Mouse (Mus musculus) heart, embryonic 16.5 days (tissue): Measurements from ENCODE around the gene Crybg1. TPM values are rescaled to one million over a fixed set of nuclear protein-coding genes. Genes with fewer than 3 reads are reported as not detected.

ENCODE experiments used
- ATAC-seq: fragments of 200-750 bp; cut with Nextera tagmentation; replicated peaks from 2 replicates; pipeline ENCODE4 v1.8.0; 2017; ENCODE audit warnings: moderate number of reproducible peaks; ENCODE audit not compliant: insufficient read depth, low FRiP score; ENCODE audit errors: extremely low read depth
- H3K27ac ChIP-seq: fragments of 300-500 bp; sonication (generic); 2 replicates; pipeline ENCODE4 v1.5.1; 2014; ENCODE audit warnings: mild to moderate bottlenecking, low read length, control low read depth, moderate library complexity
- H3K27me3 ChIP-seq: fragments of 300-500 bp; sonication (generic); 2 replicates; pipeline ENCODE4 v1.6.1; 2014; ENCODE audit warnings: low read length, mixed read lengths; ENCODE audit not compliant: control insufficient read depth, insufficient read depth
- H3K36me3 ChIP-seq: fragments of 300-500 bp; sonication (generic); 2 replicates; pipeline ENCODE4 v1.6.1; 2014; ENCODE audit not compliant: control insufficient read depth, insufficient read depth
- H3K4me1 ChIP-seq: fragments of 300-500 bp; sonication (generic); 2 replicates; pipeline ENCODE4 v1.6.1; 2014; ENCODE audit warnings: low read length, mixed read lengths; ENCODE audit not compliant: control insufficient read depth, insufficient read depth
- H3K4me2 ChIP-seq: fragments of 300-500 bp; sonication (generic); 2 replicates; pipeline ENCODE4 v1.6.1; 2014; ENCODE audit warnings: low read depth, mild to moderate bottlenecking, control low read depth, low read length
- H3K4me3 ChIP-seq: fragments of 300-500 bp; sonication (generic); 2 replicates; pipeline ENCODE4 v1.5.1; 2014; ENCODE audit warnings: mild to moderate bottlenecking, control low read depth, low read length
- H3K9ac ChIP-seq: fragments of 300-500 bp; sonication (generic); 2 replicates; pipeline ENCODE4 v1.6.1; 2014; ENCODE audit warnings: low read length, control low read depth
- H3K9me3 ChIP-seq: fragments of 300-500 bp; sonication (generic); replicated peaks from 2 replicates; pipeline ENCODE4 v1.6.1; 2016; ENCODE audit warnings: low read length; ENCODE audit not compliant: control insufficient read depth
- WGBS: fragments of 180-500 bp; shearing (Covaris S2); extraction: QIAGEN DNeasy Blood & Tissue Kit; methylation state at CpG from one replicate; pipeline ENCODE4 v1.1.7; 2014; 5-methylcytosine and 5-hydroxymethylcytosine counted together
- polyA plus RNA-seq: library from polyadenylated mRNA; unstranded; fragments of >200 nt; fragmentation: Nextera tagmentation; extraction: Ambion mirVana; gene quantifications from 2 replicates; pipeline ENCODE4 v1.2.1, GENCODE M21; 2015

Crybg1 gene
- polyA plus RNA-seq, 1 experiment from 2014 or later: 0.42 TPM

GRCm38 (mm10) chr10:44065848-44066360 lies 82.7 kb downstream of the Crybg1 start:
- Histone ChIP-seq H3K9me3 (no peaks in the 10 kb centered on the region), H3K4me3 (no peak overlapping the region), H3K36me3 (no peaks in the 10 kb centered on the region), H3K9ac (no peak overlapping the region), H3K27ac (no peak overlapping the region), H3K4me1 (no peaks in the 10 kb centered on the region), H3K27me3 (no peaks in the 10 kb centered on the region), H3K4me2 (no peak overlapping the region)
- WGBS: 82% methylated on average over 6 of the region's 6 CpGs
- no peak for ATAC-seq

GRCm38 (mm10) chr10:44062981-44063380 lies 85.7 kb downstream of the Crybg1 start:
- no peaks in the 10 kb centered on the region for H3K4me1 ChIP-seq
- 87% methylated on average over 4 of the region's 4 CpGs for WGBS
- no peaks in the 10 kb centered on the region for H3K9me3 ChIP-seq
- H3K27ac ChIP-seq: no peak overlapping the region
- no peak overlapping the region for H3K9ac ChIP-seq
- no peak overlapping the region for H3K4me3 ChIP-seq
- no peak for ATAC-seq
- no peak overlapping the region for H3K4me2 ChIP-seq
- H3K36me3 ChIP-seq: no peaks in the 10 kb centered on the region
- H3K27me3 ChIP-seq: no peaks in the 10 kb centered on the region

- WGBS: 91% methylated on average over 6 of the region's 6 CpGs
- no peak overlapping the region for H3K9ac ChIP-seq
- H3K9me3 ChIP-seq: no peaks in the 10 kb centered on the region
- H3K36me3 ChIP-seq: no peaks in the 10 kb centered on the region
- ATAC-seq: no peak
- H3K27me3 ChIP-seq: no peaks in the 10 kb centered on the region
- no peak overlapping the region for H3K27ac ChIP-seq
- no peaks in the 10 kb centered on the region for H3K4me1 ChIP-seq
- H3K4me2 ChIP-seq: no peak overlapping the region
- H3K4me3 ChIP-seq: no peak overlapping the region
Measured at GRCm38 (mm10) chr10:44050913-44051312, 97.7 kb downstream of the Crybg1 start.

- H3K27ac ChIP-seq: no peak overlapping the region
- H3K4me3 ChIP-seq: no peak overlapping the region
- H3K36me3 ChIP-seq: no peaks in the 10 kb centered on the region
- no peaks in the 10 kb centered on the region for H3K27me3 ChIP-seq
- 57% methylated on average over 4 of the region's 4 CpGs for WGBS
- H3K4me2 ChIP-seq: no peak overlapping the region
- no peak for ATAC-seq
- no peaks in the 10 kb centered on the region for H3K9me3 ChIP-seq
- no peak overlapping the region for H3K9ac ChIP-seq
- H3K4me1 ChIP-seq: no peaks in the 10 kb centered on the region
Measured at GRCm38 (mm10) chr10:44044727-44045126, 103.9 kb downstream of the Crybg1 start.

- 68% methylated on average over 7 of the region's 7 CpGs for WGBS
- ATAC-seq: no peak
Measured at GRCm38 (mm10) chr10:44043630-44044029, 105.0 kb downstream of the Crybg1 start.

GRCm38 (mm10) chr10:44039185-44039584 lies 109.5 kb downstream of the Crybg1 start:
- H3K36me3 ChIP-seq: no peaks in the 10 kb centered on the region
- no peaks in the 10 kb centered on the region for H3K4me1 ChIP-seq
- H3K27me3 ChIP-seq: no peaks in the 10 kb centered on the region
- no peak overlapping the region for H3K4me3 ChIP-seq
- 80% methylated on average over 2 of the region's 2 CpGs for WGBS
- H3K9me3 ChIP-seq: no peaks in the 10 kb centered on the region
- no peak overlapping the region for H3K4me2 ChIP-seq
- no peak overlapping the region for H3K27ac ChIP-seq
- no peak for ATAC-seq
- no peak overlapping the region for H3K9ac ChIP-seq

More at GRCm38 (mm10) chr10:44043630-44044029, 105.0 kb downstream of the Crybg1 start:
- Histone ChIP-seq H3K9ac (no peak overlapping the region), H3K27ac (no peak overlapping the region), H3K4me2 (no peak overlapping the region), H3K4me3 (no peak overlapping the region), H3K27me3 (no peaks in the 10 kb centered on the region), H3K36me3 (no peaks in the 10 kb centered on the region), H3K4me1 (no peaks in the 10 kb centered on the region), H3K9me3 (no peaks in the 10 kb centered on the region)

GRCm38 (mm10) chr10:44037918-44038544 lies 110.6 kb downstream of the Crybg1 start:
- 34% methylated on average over 11 of the region's 11 CpGs for WGBS
- H3K9ac ChIP-seq: no peak overlapping the region
- no peak for ATAC-seq

GRCm38 (mm10) chr10:44029566-44029965 lies 119.1 kb downstream of the Crybg1 start:
- Histone ChIP-seq H3K9me3 (peaks cover 4% of the 10 kb centered on the region; the same call in 1 of the 2 replicates), H3K9ac (no peak overlapping the region), H3K4me1 (no peaks in the 10 kb centered on the region), H3K36me3 (no peaks in the 10 kb centered on the region), H3K27ac (no peak overlapping the region), H3K27me3 (no peaks in the 10 kb centered on the region), H3K4me2 (no peak overlapping the region), H3K4me3 (no peak overlapping the region)
- WGBS: 72% methylated on average over 3 of the region's 3 CpGs
- ATAC-seq: no peak

More at GRCm38 (mm10) chr10:44037918-44038544, 110.6 kb downstream of the Crybg1 start:
- Histone ChIP-seq H3K36me3 (no peaks in the 10 kb centered on the region), H3K27me3 (no peaks in the 10 kb centered on the region), H3K9me3 (peaks cover 4% of the 10 kb centered on the region; the same call in 1 of the 2 replicates), H3K4me1 (no peaks in the 10 kb centered on the region), H3K4me3 (peak overlapping the region; percentile 22; the same call in 1 of the 2 replicates), H3K4me2 (peak overlapping the region; percentile 37), H3K27ac (no peak overlapping the region)

GRCm38 (mm10) chr10:44027226-44027625 lies 121.4 kb downstream of the Crybg1 start:
- no peak overlapping the region for H3K9ac ChIP-seq
- 40% methylated on average over 1 of the region's 1 CpGs for WGBS
- H3K36me3 ChIP-seq: no peaks in the 10 kb centered on the region
- no peak overlapping the region for H3K4me2 ChIP-seq
- no peak overlapping the region for H3K4me3 ChIP-seq
- no peaks in the 10 kb centered on the region for H3K27me3 ChIP-seq
- no peak overlapping the region for H3K27ac ChIP-seq
- no peaks in the 10 kb centered on the region for H3K4me1 ChIP-seq
- no peak for ATAC-seq
- no peaks in the 10 kb centered on the region for H3K9me3 ChIP-seq
